Mouse (Mus musculus) hindbrain, postnatal 0 days (tissue): ENCODE measurements around the gene Thbs3. TPM values are rescaled to one million over a fixed set of nuclear protein-coding genes. Genes with fewer than 3 reads are reported as not detected.

Experiments
- ATAC-seq: fragments of 200-750 bp; cut with Nextera tagmentation; 2 replicates; pipeline ENCODE4 v1.8.0; 2017; ENCODE audit warnings: mild to moderate bottlenecking, moderate TSS enrichment, moderate library complexity
- DNase-seq: peaks from one replicate; pipeline ENCODE4 v3.0.0-alpha.2; 2015; ENCODE audit warnings: low spot score
- H3K27ac ChIP-seq: fragments of 300-500 bp; sonication (generic); 2 replicates; pipeline ENCODE4 v1.5.1; 2014; ENCODE audit warnings: mild to moderate bottlenecking
- H3K27me3 ChIP-seq: fragments of 300-500 bp; sonication (generic); 2 replicates; pipeline ENCODE4 v1.6.1; 2014; ENCODE audit warnings: low read length, mixed read lengths; ENCODE audit not compliant: insufficient read depth
- H3K36me3 ChIP-seq: fragments of 300-500 bp; sonication (generic); 2 replicates; pipeline ENCODE4 v1.6.1; 2014; ENCODE audit warnings: low read length, mixed read lengths; ENCODE audit not compliant: insufficient read depth
- H3K4me1 ChIP-seq: fragments of 300-500 bp; sonication (generic); 2 replicates; pipeline ENCODE4 v1.6.1; 2014; ENCODE audit warnings: antibody characterized with exemption, low read length, mixed read lengths; ENCODE audit not compliant: insufficient read depth
- H3K4me2 ChIP-seq: fragments of 300-500 bp; sonication (generic); 2 replicates; pipeline ENCODE4 v1.6.1; 2014; ENCODE audit warnings: low read depth, mild to moderate bottlenecking, low read length, moderate library complexity, mixed read lengths
- H3K4me3 ChIP-seq: fragments of 300-500 bp; sonication (generic); 2 replicates; pipeline ENCODE4 v1.5.1; 2014; ENCODE audit warnings: low read length
- H3K9ac ChIP-seq: fragments of 300-500 bp; sonication (generic); replicated peaks from 2 replicates; pipeline ENCODE4 v1.6.1; 2014; ENCODE audit warnings: mild to moderate bottlenecking, low read length, moderate library complexity, mixed read lengths
- H3K9me3 ChIP-seq: fragments of 300-500 bp; sonication (generic); 2 replicates; pipeline ENCODE4 v1.6.1; 2016; ENCODE audit warnings: low read length, mixed read lengths
- CTCF ChIP-seq: IDR thresholded peaks from 2 replicates; pipeline ENCODE4 v1.5.1; 2016; ENCODE audit warnings: antibody characterized with exemption, control low read depth, low read depth
- WGBS: fragments of 180-500 bp; shearing (Covaris S2); extraction: QIAGEN DNeasy Blood & Tissue Kit; methylation state at CpG from one replicate; pipeline ENCODE4 v1.1.7; 2014; 5-methylcytosine and 5-hydroxymethylcytosine counted together
- microRNA counts: library from miRNA; unstranded; fragments of <30 nt; microRNA quantifications from one replicate; lab custom pipeline; 2015
- microRNA-seq, 2 experiments: library from miRNA; unstranded; fragments of <30 nt; microRNA quantifications; one replicate each; pipeline ENCODE4; 2016
- polyA plus RNA-seq: library from polyadenylated mRNA; unstranded; fragments of >200 nt; fragmentation: Nextera tagmentation; extraction: Ambion mirVana; gene quantifications from 2 replicates; pipeline ENCODE4 v1.2.1, GENCODE M21; 2015
- total RNA-seq: library from RNA; depleted of rRNA; stranded (reverse); fragments of >200 nt; gene quantifications from 2 replicates; pipeline ENCODE4 v1.2.3, GENCODE M21; 2014; rRNA removed

Gene Thbs3
- total and polyA plus RNA-seq, 2 experiments from 2014 or later, result 37.2 to 37.9 TPM

DNA sequence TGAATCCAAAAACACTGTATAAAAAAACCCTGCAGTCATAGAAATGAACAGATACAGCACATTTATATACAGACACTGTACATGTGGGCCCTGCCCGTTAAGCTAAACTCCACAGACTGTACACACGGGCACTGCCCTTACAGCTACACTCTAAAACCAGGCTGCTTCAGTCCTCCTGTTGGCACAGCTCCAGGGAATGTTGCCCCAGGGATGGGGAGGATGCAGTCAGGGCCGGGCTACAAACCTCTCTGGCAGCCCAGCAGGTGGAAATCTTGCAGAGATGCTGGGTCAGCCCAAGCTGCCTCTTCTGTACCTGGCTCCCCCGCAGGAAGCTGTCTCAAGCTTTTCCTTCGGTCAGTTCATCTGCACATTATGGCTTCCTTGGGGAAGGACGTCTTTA is 56.8 kb downstream of the Thbs3 start:
- 45% methylated on average over 6 of the region's 6 CpGs for WGBS
- Histone ChIP-seq H3K4me1 (peaks cover 18% of the 10 kb centered on the region), H3K4me2 (no peak overlapping the region), H3K27me3 (no peaks in the 10 kb centered on the region), H3K27ac (no peak overlapping the region), H3K4me3 (no peak overlapping the region), H3K9ac (no peak overlapping the region), H3K9me3 (no peaks in the 10 kb centered on the region), H3K36me3 (no peaks in the 10 kb centered on the region)
- no peak for ATAC-seq
- no peak for TF ChIP-seq CTCF
- peak; percentile 28 for DNase-seq

DNA sequence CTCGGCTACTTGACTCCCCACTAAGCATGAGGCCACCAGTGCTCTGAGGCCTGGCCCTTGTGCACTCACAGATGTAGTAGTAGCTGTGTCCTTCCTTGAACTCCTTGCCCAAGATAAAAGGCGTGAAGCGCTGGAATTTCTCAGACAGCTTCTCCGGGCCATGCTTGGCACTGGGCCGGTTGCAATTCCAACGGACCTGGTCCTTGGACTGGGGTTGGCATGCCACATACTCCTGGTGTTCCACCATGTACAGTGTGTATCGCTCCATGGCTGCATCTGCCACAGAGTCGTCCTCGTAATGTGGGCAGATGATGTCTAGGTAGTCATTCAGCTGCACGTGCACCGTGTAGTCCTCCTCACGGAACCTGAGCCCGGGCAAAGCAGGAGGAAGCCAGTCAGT is 61.1 kb downstream of the Thbs3 start:
- WGBS, result 90% methylated on average over 13 of the region's 13 CpGs
- Histone ChIP-seq H3K9me3 (no peaks in the 10 kb centered on the region), H3K4me2 (no peak overlapping the region), H3K36me3 (no peaks in the 10 kb centered on the region), H3K27ac (no peak overlapping the region), H3K27me3 (no peaks in the 10 kb centered on the region), H3K4me1 (peaks cover 14% of the 10 kb centered on the region; the same call in 1 of the 2 replicates), H3K4me3 (no peak overlapping the region), H3K9ac (no peak overlapping the region)
- no peak for ATAC-seq
- no peak for DNase-seq
- TF ChIP-seq CTCF, result no peak

MicroRNA genes within 50 kb of the gene (microRNA counts, 519-probe panel; counts per million panel counts)
- microRNA mmu-miR-92b (lab: Ali Mortazavi, UCI), result 3,155 counts per million, percentile 52 among the panel's probes with 10 or more counts

Small RNAs within 50 kb of the gene (microRNA-seq; reads per million reads assigned to microRNA genes)
- 2,867 to 3,418 reads per million in 2 experiments for gene Mir92b

Other genes starting within 250 kb of the Thbs3 start
- 190 and 197 TPM in 2 replicates for gene Rusc1, start 121.9 kb upstream of the Thbs3 start, total RNA-seq
- 86.0 and 95.6 TPM in 2 replicates for gene Rusc1, start 121.9 kb upstream of the Thbs3 start, polyA plus RNA-seq
- not detected in 2 replicates for gene Gm43738, start 114.1 kb upstream of the Thbs3 start, total RNA-seq
- gene Gm43738, start 114.1 kb upstream of the Thbs3 start, polyA plus RNA-seq, result not detected in 2 replicates
- gene Fdps, start 113.2 kb upstream of the Thbs3 start, total RNA-seq, result 340 and 366 TPM in 2 replicates
- gene Fdps, start 113.2 kb upstream of the Thbs3 start, polyA plus RNA-seq, result 310 and 341 TPM in 2 replicates
- not detected in 2 replicates for gene Pklr, start 79.0 kb upstream of the Thbs3 start, total RNA-seq
- gene Pklr, start 79.0 kb upstream of the Thbs3 start, polyA plus RNA-seq, result 0.10 and 0.21 TPM in 2 replicates
- 83.8 and 85.7 TPM in 2 replicates for gene Hcn3, start 55.0 kb upstream of the Thbs3 start, total RNA-seq
- 33.5 and 38.1 TPM in 2 replicates for gene Hcn3, start 55.0 kb upstream of the Thbs3 start, polyA plus RNA-seq
- gene Clk2, start 50.4 kb upstream of the Thbs3 start, total RNA-seq, result 36.3 and 43.1 TPM in 2 replicates
- 13.3 and 13.7 TPM in 2 replicates for gene Clk2, start 50.4 kb upstream of the Thbs3 start, polyA plus RNA-seq
- gene Scamp3, start 37.7 kb upstream of the Thbs3 start, total RNA-seq, result 60.4 and 77.5 TPM in 2 replicates
- gene Scamp3, start 37.7 kb upstream of the Thbs3 start, polyA plus RNA-seq, result 139 and 143 TPM in 2 replicates
- 15.2 and 19.7 TPM in 2 replicates for gene Fam189b, start 32.0 kb upstream of the Thbs3 start, total RNA-seq
- gene Fam189b, start 32.0 kb upstream of the Thbs3 start, polyA plus RNA-seq, result 29.1 and 29.2 TPM in 2 replicates
- 62.5 and 77.4 TPM in 2 replicates for gene Gba, start 12.3 kb upstream of the Thbs3 start, total RNA-seq
- 45.8 and 46.8 TPM in 2 replicates for gene Gba, start 12.3 kb upstream of the Thbs3 start, polyA plus RNA-seq
- gene Mtx1, start 11.9 kb downstream of the Thbs3 start, total RNA-seq, result 103 and 130 TPM in 2 replicates
- 186 TPM in 2 replicates for gene Mtx1, start 11.9 kb downstream of the Thbs3 start, polyA plus RNA-seq
- gene Muc1, start 13.9 kb downstream of the Thbs3 start, total RNA-seq, result 1.9 TPM in 2 replicates
- 0.82 and 1.5 TPM in 2 replicates for gene Muc1, start 13.9 kb downstream of the Thbs3 start, polyA plus RNA-seq
- gene Krtcap2, start 30.8 kb downstream of the Thbs3 start, total RNA-seq, result 74.9 and 111 TPM in 2 replicates
- gene Krtcap2, start 30.8 kb downstream of the Thbs3 start, polyA plus RNA-seq, result 250 and 268 TPM in 2 replicates
- 97.9 and 101 TPM in 2 replicates for gene Trim46, start 31.1 kb downstream of the Thbs3 start, total RNA-seq
- gene Trim46, start 31.1 kb downstream of the Thbs3 start, polyA plus RNA-seq, result 42.9 and 49.8 TPM in 2 replicates
- gene Dpm3, start 44.2 kb downstream of the Thbs3 start, total RNA-seq, result 295 and 347 TPM in 2 replicates
- gene Dpm3, start 44.2 kb downstream of the Thbs3 start, polyA plus RNA-seq, result 95.5 and 97.8 TPM in 2 replicates
- 30.1 and 30.8 TPM in 2 replicates for gene Slc50a1, start 55.4 kb downstream of the Thbs3 start, total RNA-seq
- 47.2 and 49.1 TPM in 2 replicates for gene Slc50a1, start 55.4 kb downstream of the Thbs3 start, polyA plus RNA-seq
- gene Efna1, start 66.0 kb downstream of the Thbs3 start, total RNA-seq, result 3.9 and 5.9 TPM in 2 replicates
- 7.4 and 10.9 TPM in 2 replicates for gene Efna1, start 66.0 kb downstream of the Thbs3 start, polyA plus RNA-seq
- 107 and 171 TPM in 2 replicates for gene Efna3, start 107.8 kb downstream of the Thbs3 start, total RNA-seq
- 57.0 and 61.4 TPM in 2 replicates for gene Efna3, start 107.8 kb downstream of the Thbs3 start, polyA plus RNA-seq
- 7.6 and 9.6 TPM in 2 replicates for gene Efna4, start 122.8 kb downstream of the Thbs3 start, total RNA-seq
- gene Efna4, start 122.8 kb downstream of the Thbs3 start, polyA plus RNA-seq, result 3.5 and 4.2 TPM in 2 replicates
- 94.4 and 107 TPM in 2 replicates for gene Adam15, start 134.8 kb downstream of the Thbs3 start, total RNA-seq
- 67.6 and 73.2 TPM in 2 replicates for gene Adam15, start 134.8 kb downstream of the Thbs3 start, polyA plus RNA-seq
- 0.07 and 0.31 TPM in 2 replicates for gene Dcst2, start 146.8 kb downstream of the Thbs3 start, total RNA-seq
- gene Dcst2, start 146.8 kb downstream of the Thbs3 start, polyA plus RNA-seq, result 0.20 and 0.42 TPM in 2 replicates
- 0.05 TPM in 1 of 2 replicates, not detected in the other for gene Dcst1, start 150.1 kb downstream of the Thbs3 start, total RNA-seq
- 1.00 and 1.1 TPM in 2 replicates for gene Dcst1, start 150.1 kb downstream of the Thbs3 start, polyA plus RNA-seq
- 3.7 and 5.4 TPM in 2 replicates for gene Zbtb7b, start 179.6 kb downstream of the Thbs3 start, total RNA-seq
- gene Zbtb7b, start 179.6 kb downstream of the Thbs3 start, polyA plus RNA-seq, result 0.73 and 0.82 TPM in 2 replicates
- not detected in 2 replicates for gene Lenep, start 187.6 kb downstream of the Thbs3 start, total RNA-seq
- not detected in 2 replicates for gene Lenep, start 187.6 kb downstream of the Thbs3 start, polyA plus RNA-seq
- 32.1 and 40.7 TPM in 2 replicates for gene Flad1, start 196.7 kb downstream of the Thbs3 start, total RNA-seq
- gene Flad1, start 196.7 kb downstream of the Thbs3 start, polyA plus RNA-seq, result 23.8 and 26.8 TPM in 2 replicates
- gene Cks1b, start 203.2 kb downstream of the Thbs3 start, total RNA-seq, result 43.6 and 45.6 TPM in 2 replicates
- 103 and 107 TPM in 2 replicates for gene Cks1b, start 203.2 kb downstream of the Thbs3 start, polyA plus RNA-seq
- gene Shc1, start 203.3 kb downstream of the Thbs3 start, total RNA-seq, result 29.6 and 33.4 TPM in 2 replicates
- gene Shc1, start 203.3 kb downstream of the Thbs3 start, polyA plus RNA-seq, result 12.8 and 13.9 TPM in 2 replicates
- 74.1 and 74.7 TPM in 2 replicates for gene Pygo2, start 215.0 kb downstream of the Thbs3 start, total RNA-seq
- 28.8 and 31.0 TPM in 2 replicates for gene Pygo2, start 215.0 kb downstream of the Thbs3 start, polyA plus RNA-seq
- gene Pbxip1, start 221.5 kb downstream of the Thbs3 start, total RNA-seq, result 22.5 and 33.6 TPM in 2 replicates
- 28.5 and 31.3 TPM in 2 replicates for gene Pbxip1, start 221.5 kb downstream of the Thbs3 start, polyA plus RNA-seq
- 65.4 and 74.2 TPM in 2 replicates for gene Pmvk, start 239.4 kb downstream of the Thbs3 start, total RNA-seq
- gene Pmvk, start 239.4 kb downstream of the Thbs3 start, polyA plus RNA-seq, result 117 and 120 TPM in 2 replicates